Mouse (Mus musculus) testis, postnatal 14 days (tissue): ENCODE measurements around the gene Hsd17b6.

Source experiments
- DNase-seq: peaks from one replicate; pipeline ENCODE4 v3.0.0; 2021; ENCODE audit warnings: low spot score

The Hsd17b6 gene

GRCm38 (mm10) chr10:128005479-128005878 is 1.9 kb downstream of the Hsd17b6 start:
- no peak for DNase-seq

- no peak for DNase-seq
Measured at GRCm38 (mm10) chr10:128004918-128005317, 2.5 kb downstream of the Hsd17b6 start.

DNA sequence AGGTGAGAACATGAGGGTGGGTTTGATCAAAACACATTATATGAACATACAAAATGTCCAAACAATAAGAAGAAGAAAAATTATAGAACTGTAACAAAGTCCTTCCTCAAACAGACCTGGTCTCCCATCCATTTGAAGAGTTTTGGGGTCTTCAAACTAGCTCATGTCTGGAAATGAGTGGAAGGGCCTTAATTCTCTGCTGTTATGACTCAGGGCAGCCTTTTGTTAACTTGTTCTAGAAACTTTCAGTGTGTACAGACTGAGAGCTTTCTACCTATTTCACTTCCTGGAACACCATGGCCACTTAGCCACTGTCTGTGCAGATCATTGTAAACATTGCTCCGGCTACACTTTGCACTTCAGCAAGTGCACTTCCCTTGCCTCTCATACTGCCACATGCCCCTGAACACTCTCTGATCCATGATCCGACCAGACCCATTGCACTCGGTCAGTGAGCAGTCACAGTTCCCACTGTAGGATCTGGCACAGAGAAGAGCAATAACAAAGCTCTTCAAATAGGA is 4.1 kb downstream of the Hsd17b6 start:
- DNase-seq = no peak

GRCm38 (mm10) chr10:127998260-127998659 is 9.2 kb downstream of the Hsd17b6 start:
- no peak for DNase-seq

- DNase-seq = no peak
Measured at GRCm38 (mm10) chr10:127996690-127997089, 10.7 kb downstream of the Hsd17b6 start.

DNA sequence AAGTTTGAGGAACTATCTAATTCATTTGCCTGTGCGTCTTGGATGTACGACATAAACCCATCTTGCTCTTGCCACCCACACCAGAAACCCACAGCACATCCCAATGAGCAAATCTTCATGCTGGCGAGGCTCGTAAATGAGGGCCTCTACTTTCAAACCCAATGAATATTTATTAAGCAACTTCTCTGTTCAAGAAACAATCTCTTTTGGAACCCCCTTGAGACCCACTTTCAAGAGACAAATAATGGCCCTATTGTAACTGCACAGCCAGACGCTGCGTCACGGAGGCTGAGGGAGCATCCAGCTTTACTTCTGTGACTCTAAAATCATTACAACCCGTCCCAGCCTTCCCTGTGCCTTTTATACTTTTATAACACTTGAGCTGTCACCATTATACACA is 21.8 kb downstream of the Hsd17b6 start:
- DNase-seq = no peak

GRCm38 (mm10) chr10:127984650-127985049 is 22.8 kb downstream of the Hsd17b6 start:
- no peak for DNase-seq

DNA sequence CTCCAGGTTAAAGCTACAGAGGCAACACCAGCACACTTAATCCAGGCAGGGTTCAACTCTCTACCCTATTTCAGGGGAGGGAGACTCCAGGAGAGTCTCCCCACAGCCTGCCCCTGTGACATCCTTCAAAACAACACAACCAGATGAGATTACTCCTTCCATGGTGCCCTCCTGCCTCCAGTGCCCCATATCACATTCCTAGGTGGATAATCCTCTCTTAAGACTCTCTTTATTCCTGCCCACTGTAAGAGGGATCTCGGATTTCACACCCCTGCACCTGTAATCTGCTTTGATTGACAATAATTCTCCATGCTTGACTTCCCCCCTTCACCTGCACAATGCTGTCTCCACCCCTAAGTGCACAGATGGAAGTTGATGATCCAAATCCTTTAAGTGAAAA is 31.9 kb downstream of the Hsd17b6 start:
- DNase-seq = no peak

GRCm38 (mm10) chr10:127974062-127974461 is 33.3 kb downstream of the Hsd17b6 start:
- no peak for DNase-seq

- DNase-seq = no peak
Measured at GRCm38 (mm10) chr10:127971135-127971534, 36.3 kb downstream of the Hsd17b6 start.

- no peak for DNase-seq
Measured at GRCm38 (mm10) chr10:127970359-127970831, 37.0 kb downstream of the Hsd17b6 start.

DNA sequence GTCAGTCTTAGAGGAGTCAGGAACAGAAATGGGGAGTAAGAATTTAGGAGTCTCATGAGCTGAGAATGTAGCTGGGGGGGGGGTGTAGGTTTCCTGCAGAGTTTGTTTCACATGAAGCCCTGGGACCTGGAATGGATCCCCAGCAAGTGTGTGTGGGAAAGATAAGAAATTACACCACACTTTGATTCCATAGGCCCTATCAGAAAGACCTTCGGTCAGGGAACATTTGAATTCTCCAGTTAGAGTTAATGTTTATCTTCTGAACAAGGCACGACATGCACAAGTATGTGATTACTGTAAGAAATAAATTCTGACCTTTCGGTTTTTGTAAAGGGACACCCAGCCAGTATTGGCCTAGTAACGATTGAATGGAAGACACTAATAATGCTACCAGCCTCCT is 37.6 kb downstream of the Hsd17b6 start:
- no peak for DNase-seq

DNA sequence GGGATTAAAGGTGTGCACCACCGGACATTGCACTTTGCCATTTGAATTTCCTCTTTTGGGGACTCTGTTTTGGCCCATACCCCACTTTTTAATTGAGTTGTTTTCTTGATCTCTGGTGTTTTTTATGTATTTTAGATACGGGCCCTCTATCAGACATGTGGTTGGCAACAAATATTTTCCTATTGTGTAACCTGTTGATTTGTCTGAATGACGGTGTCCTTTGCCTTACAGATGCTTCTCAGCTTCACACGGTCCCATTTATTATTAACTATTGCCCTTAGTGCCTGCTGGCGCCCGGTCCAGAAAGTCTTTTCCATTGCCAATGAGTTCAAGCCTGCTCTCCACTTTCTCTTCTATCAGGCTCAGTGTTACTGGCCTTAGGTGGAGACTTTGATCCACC is 40.9 kb downstream of the Hsd17b6 start:
- DNase-seq = no peak

- DNase-seq = no peak
Measured at GRCm38 (mm10) chr10:127964004-127964403, 43.4 kb downstream of the Hsd17b6 start.

- peak; percentile 14 for DNase-seq
Measured at GRCm38 (mm10) chr10:127962451-127962850, 45.0 kb downstream of the Hsd17b6 start.

DNA sequence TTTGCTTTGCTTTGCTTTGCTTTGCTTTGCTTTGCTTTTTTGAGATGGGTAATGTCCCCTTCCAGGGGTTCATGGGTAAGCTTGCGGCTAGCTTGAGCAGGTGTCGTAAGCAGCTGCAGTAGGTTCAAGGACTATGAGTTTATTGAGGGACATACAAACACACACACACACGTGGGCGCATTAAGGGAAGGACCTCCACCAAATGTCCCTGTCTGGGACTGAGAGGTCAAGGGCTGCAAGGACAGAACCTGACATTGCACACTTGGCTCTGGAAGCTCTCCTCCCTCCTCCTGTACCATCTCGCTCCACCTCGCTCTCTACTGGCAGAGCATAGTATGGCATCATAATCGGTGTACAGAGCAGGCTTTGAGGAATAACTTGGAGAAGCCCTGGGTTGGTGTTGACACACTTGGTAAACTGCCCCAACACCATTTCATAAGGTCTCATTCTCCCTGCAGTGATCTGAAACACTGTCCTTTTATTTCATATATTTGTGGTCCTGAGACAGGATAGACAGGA is 48.2 kb downstream of the Hsd17b6 start:
- no peak for DNase-seq

GRCm38 (mm10) chr10:127956168-127956816 is 51.1 kb downstream of the Hsd17b6 start:
- DNase-seq = peak; percentile 38

- DNase-seq = no peak
Measured at GRCm38 (mm10) chr10:127955034-127955433, 52.4 kb downstream of the Hsd17b6 start.

- DNase-seq = no peak
Measured at GRCm38 (mm10) chr10:127951821-127952220, 55.6 kb downstream of the Hsd17b6 start.

GRCm38 (mm10) chr10:127951390-127951789 is 56.0 kb downstream of the Hsd17b6 start:
- no peak for DNase-seq

DNA sequence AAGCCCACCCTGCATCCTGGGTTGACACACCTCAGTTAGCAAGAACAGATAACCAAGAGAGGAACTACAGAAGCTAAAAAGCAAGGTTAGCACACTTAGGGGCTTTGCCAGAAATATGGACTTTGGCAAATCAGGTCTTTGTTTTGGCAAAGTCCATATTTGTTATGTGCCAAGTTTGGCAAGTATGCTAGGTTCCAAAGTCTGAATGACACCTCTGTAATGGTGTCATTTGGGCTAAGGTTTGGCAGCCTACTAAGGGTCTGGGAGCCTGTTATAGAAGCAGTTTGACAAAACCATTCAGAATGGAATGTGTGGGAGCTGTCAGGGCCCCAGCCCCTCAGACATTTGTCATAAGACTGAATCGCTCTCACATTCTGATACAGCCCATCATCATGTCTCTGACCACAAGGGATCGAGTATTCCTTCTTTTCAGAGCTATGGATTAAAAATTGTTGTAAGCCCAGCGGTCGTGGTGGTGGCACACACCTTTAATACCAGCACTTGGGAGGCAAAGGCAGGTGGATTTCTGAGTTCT is 57.7 kb downstream of the Hsd17b6 start:
- DNase-seq = no peak

DNA sequence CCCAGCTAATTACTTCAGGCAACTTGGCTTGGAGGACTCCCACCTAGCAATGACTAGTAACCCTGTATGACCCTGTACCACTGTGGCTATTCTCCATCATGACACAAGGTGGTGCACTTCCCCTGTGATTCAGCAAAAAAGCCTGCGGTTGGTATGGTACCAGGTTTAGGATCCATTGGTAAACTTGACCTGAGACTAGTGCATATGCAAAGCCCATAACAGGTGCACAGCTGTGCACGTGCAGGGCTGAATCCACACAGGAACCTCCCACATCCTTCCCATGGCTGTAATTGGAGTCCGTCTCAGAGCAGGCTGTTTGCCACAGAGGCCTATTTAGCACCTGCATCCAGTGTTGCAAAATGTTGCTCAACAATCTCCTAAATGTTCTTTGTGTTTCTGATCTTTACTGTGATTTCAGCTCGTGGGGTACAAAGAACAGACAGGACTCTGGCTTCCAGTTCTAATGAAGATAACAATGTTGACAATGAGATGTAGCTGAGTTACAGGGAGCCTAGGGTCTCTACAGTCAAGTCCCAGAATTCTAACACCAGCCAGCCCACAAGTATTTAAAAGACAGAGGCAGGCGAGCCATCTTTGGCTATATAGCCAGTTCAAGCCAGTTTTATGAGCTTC is 61.9 kb downstream of the Hsd17b6 start:
- DNase-seq = peak; percentile 67
